Mouse (Mus musculus) lung, postnatal 4 days (tissue): Measurements from ENCODE around the gene Acsf3.

Experiments used
- DNase-seq, 2 experiments: peaks; one replicate each; pipeline ENCODE4 v3.0.0; 2021

Gene Acsf3

GRCm38 (mm10) chr8:122851692-122852545, 76.6 kb downstream of the Acsf3 start:
- DNase-seq, result peak in 1 of 2 experiments; percentile 20

- DNase-seq, result no peak
Measured at GRCm38 (mm10) chr8:122852546-122852905, 77.2 kb downstream of the Acsf3 start.

DNA sequence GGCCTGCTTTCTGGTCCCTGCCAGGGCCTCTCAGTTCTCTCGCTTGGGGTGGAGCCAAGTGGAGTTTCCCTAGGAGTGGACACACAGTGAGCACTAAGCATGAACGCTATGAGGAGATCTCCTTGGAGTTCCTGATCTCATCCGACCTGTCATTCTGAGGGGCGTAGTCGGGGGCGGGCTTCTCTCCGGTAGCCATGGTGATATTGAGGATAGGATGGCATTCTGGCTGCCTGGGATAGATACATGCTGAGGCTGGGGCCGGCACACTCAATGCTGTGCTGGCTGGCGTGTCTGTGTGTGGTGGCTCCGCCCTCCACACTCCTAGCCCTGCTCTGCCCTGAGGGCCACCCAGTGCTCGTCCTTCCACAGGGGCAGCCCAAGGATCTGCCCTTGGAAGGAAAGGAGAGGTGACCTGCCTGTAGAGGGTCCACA, 78.1 kb downstream of the Acsf3 start:
- peak in 1 of 2 experiments; percentile 21 for DNase-seq

DNA sequence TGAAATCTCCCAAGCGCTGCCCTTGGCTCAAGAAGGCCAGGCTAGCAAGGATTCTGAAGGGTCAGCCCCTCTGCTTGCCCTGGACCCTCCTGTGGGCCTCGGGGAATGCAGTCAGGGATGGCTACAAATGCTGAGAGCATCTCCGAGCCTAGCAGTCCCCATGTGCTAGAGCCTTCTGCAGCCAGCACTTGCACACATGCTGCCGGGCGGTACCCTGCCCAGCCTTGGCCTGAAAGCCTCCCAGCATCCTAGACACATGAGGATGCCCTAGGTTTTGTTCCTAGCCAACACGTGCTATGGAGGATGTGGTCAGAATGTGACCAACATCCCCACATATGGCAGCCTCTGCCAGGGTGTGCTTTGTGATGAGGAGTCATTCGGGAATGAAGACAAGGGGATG, 79.1 kb downstream of the Acsf3 start:
- no peak for DNase-seq

DNA sequence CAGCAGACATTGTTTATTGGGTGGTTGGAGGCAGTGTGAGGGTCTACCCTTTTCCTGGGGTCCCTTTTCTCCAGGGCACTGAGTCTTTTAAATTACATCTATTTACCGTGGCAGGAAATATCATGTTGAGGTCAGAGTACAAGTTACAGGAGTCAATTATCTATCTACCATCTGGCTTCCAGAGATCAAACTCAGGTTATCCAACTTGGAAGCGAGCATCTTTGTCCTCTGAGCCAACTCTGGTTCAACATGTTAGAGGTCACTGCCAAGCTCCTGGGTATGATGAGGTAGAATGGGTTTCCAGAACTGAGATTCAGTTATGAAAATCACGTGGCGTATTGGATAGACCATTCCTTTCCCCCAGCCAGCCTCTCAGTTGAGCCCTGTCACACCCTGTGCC, 79.8 kb downstream of the Acsf3 start:
- DNase-seq, result no peak

DNA sequence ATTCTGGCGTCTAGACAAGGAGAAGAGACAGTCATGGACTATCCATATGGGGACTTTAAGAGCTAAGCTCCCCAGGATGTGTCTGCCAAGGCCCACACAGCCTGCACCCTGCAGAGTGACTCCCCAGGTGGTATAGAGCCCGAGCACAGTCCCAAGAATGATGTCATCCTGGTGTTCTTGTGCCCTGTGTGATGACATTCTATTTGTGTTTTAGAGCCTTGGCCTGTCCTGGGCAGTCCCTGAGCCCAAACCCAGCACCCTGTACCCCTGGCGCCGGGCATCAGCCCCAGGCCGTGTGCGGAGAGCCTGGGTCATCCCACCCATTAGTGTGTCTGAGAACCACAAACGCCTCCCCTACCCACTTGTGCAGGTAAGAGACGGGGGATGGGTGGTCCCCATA, 81.0 kb downstream of the Acsf3 start:
- no peak for DNase-seq

DNA sequence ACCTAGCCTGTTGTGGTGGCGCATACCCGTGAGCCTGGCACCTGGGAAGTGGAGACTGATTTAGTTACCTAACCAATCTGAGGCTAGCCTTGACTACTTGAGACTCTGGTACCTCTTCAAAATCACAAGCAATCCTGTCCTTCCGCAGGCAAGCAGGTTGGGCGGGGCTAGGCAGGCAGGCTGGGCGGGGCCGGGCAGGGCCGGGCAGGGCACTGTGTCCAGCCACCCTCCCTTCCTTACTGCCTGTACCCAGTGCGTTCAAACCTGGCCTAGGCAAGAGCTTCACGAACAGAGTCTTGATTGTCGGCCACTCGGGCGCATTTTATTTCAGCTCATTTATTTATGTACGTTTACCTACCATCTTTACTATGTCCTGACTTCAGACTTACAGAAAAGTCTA, 84.6 kb downstream of the Acsf3 start:
- DNase-seq, result no peak

GRCm38 (mm10) chr8:122864719-122865129, 89.4 kb downstream of the Acsf3 start:
- DNase-seq, result no peak

- peak in 1 of 2 experiments; percentile 32 for DNase-seq
Measured at GRCm38 (mm10) chr8:122865441-122865840, 90.2 kb downstream of the Acsf3 start.

DNA sequence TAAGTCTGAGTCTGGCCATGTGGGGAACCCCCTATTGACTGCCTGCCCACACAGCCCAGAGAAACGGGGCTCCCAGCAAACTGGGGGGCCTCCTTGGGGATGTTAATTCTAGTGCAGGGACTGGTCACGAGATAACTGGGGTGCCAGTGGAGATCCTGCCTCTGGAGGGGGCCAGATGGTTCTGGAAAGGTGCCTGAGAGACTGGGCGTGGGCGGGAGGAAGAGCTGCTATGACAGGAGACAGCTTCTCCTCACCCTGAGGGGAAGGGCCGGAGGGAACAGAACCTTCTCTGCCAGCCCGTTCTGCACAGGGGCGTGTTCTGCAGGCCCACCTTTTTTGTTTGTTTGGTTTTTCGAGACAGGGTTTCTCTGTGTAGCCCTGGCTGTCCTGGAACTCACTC, 90.9 kb downstream of the Acsf3 start:
- DNase-seq, result peak in 1 of 2 experiments; percentile 21
